Mouse (Mus musculus) heart, adult 2 months (tissue): ENCODE results near the gene Nmur1. TPM values are rescaled to one million over a fixed set of nuclear protein-coding genes. Genes with fewer than 3 reads are reported as not detected.

Experiments
- DNase-seq, 2 experiments: peaks; one replicate each; pipeline ENCODE4 v3.0.0; 2021
- H3K27ac ChIP-seq: fragments of 200-600 bp; 2 replicates; pipeline ENCODE4 v1.8.1; 2022
- H3K27me3 ChIP-seq: fragments of 200-500 bp; 2 replicates; pipeline ENCODE4 v1.6.1; 2012; ENCODE audit warnings: mild to moderate bottlenecking, low read length, inconsistent platforms, mixed read lengths; ENCODE audit not compliant: control insufficient read depth, insufficient read depth
- H3K36me3 ChIP-seq: fragments of 200-500 bp; 2 replicates; pipeline ENCODE4 v1.6.1; 2012; ENCODE audit warnings: low read length, inconsistent platforms; ENCODE audit not compliant: control insufficient read depth, insufficient read depth
- H3K4me1 ChIP-seq: fragments of 200-500 bp; 2 replicates; pipeline ENCODE4 v1.6.1; 2011; ENCODE audit warnings: low read length; ENCODE audit not compliant: control insufficient read depth, insufficient read depth
- H3K4me3 ChIP-seq: fragments of 200-600 bp; 2 replicates; pipeline ENCODE4 v1.8.1; 2022
- H3K79me2 ChIP-seq: fragments of 200-500 bp; replicated peaks from 2 replicates; pipeline ENCODE4 v1.6.1; 2012; ENCODE audit warnings: mild to moderate bottlenecking, inconsistent platforms, low read length, moderate library complexity, mixed read lengths; ENCODE audit not compliant: control insufficient read depth, insufficient read depth
- H3K9ac ChIP-seq: fragments of 200-500 bp; 2 replicates; pipeline ENCODE4 v1.6.1; 2012; ENCODE audit warnings: low read depth, mild to moderate bottlenecking, control low read depth, inconsistent platforms, low read length, mixed read lengths
- CTCF ChIP-seq: fragments of 200-600 bp; IDR thresholded peaks from 2 replicates; pipeline ENCODE4 v1.8.1; 2022; ENCODE audit warnings: antibody characterized with exemption, mild to moderate bottlenecking, moderate library complexity
- EP300 ChIP-seq: fragments of 200-500 bp; IDR thresholded peaks from 2 replicates; pipeline ENCODE4 v1.6.1; 2011; ENCODE audit warnings: low read depth, low read length, control low read depth; ENCODE audit not compliant: insufficient read depth
- POLR2A ChIP-seq: fragments of 200-500 bp; IDR thresholded peaks from 2 replicates; pipeline ENCODE4 v1.6.1; 2011; ENCODE audit warnings: mild to moderate bottlenecking, low read depth, low read length, control low read depth; ENCODE audit not compliant: insufficient read depth
- WGBS: fragments of 180-500 bp; shearing (Covaris S2); methylation state at CpG from one replicate; pipeline ENCODE4 v1.1.7; 2018; 5-methylcytosine and 5-hydroxymethylcytosine counted together
- intact Hi-C: fragments of 180-260 bp; cut with DNase I; formaldehyde crosslinking; loops from one replicate; pipeline ENCODE4 v1.15.1; 2025
- polyA plus RNA-seq: library from polyadenylated mRNA; depleted of rRNA; stranded (reverse); fragments of >200 nt; gene quantifications from 2 replicates; pipeline ENCODE4 v1.2.3, GENCODE M21; 2012
- total RNA-seq, 2 experiments: library from RNA; stranded (reverse); gene quantifications; 2 replicates each; pipeline ENCODE4 v1.2.3; 2021

Gene Nmur1
- total and polyA plus RNA-seq, 3 experiments: not detected

DNA sequence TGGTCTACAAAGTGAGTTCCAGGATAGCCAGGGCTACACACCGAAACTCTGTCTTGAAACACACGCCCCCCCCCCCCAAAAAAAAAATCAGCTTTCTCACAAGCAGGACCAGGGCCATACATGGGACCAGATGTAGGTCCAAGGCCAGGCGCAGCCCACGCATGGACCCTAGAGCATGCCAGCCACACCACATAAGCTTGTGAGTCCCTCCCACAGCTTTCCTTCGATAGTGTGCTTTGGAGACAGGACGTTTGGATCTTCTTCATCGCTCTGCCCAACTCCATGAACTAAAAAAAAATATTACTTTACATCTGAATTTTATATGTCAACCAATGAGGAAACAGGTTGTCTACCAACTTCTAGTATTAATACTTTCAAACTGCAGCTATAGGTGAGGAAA, 7.3 kb upstream of the Nmur1 start:
- H3K4me3 ChIP-seq: no peak overlapping the region
- TF ChIP-seq CTCF (no peak), EP300 (no peak), POLR2A (no peak)
- peak in 1 of 2 experiments; percentile 8 for DNase-seq
- no peaks in the 10 kb centered on the region for H3K36me3 ChIP-seq
- WGBS: 82% methylated on average over 7 of the region's 7 CpGs
- intact Hi-C loops: loop anchor here (5.0 kb wide), 1 partner anchor 46 kb away; no protein-coding TSS in a partner anchor
- H3K27me3 ChIP-seq: no peaks in the 10 kb centered on the region
- H3K4me1 ChIP-seq: peaks cover 12% of the 10 kb centered on the region
- H3K9ac ChIP-seq: no peak overlapping the region
- H3K27ac ChIP-seq: peak overlapping the region; percentile 86
- no peaks in the 10 kb centered on the region for H3K79me2 ChIP-seq

DNA sequence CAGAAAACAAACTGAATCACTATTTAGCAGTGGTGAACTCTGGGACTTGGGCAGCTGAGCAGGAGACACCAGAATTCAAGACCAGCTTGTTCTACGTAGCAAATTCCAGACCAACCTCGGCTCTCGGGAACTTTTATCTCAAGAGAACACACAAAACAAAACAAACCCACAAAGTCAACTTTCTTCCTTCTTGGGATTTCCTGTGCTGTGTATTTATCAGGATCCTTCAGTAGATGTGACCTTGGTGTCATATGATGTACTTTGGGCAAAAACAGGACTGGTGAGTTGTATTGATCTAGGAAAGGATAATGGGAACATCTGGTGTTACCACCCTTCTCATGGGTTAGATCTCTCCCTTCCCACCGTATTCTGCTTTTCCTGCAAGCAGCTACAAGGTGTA, 6.8 kb upstream of the Nmur1 start:
- no peak overlapping the region for H3K9ac ChIP-seq
- no peak overlapping the region for H3K4me3 ChIP-seq
- peaks cover 12% of the 10 kb centered on the region for H3K4me1 ChIP-seq
- intact Hi-C loops: loop anchor here (5.0 kb wide), 1 partner anchor 45 kb away; no protein-coding TSS in a partner anchor
- H3K27me3 ChIP-seq: no peaks in the 10 kb centered on the region
- H3K27ac ChIP-seq: no peak overlapping the region
- peak in 1 of 2 experiments; percentile 1 for DNase-seq
- H3K36me3 ChIP-seq: no peaks in the 10 kb centered on the region
- TF ChIP-seq POLR2A (no peak), EP300 (no peak), CTCF (no peak)
- WGBS: 46% methylated on average over 4 of the region's 4 CpGs
- no peaks in the 10 kb centered on the region for H3K79me2 ChIP-seq

DNA sequence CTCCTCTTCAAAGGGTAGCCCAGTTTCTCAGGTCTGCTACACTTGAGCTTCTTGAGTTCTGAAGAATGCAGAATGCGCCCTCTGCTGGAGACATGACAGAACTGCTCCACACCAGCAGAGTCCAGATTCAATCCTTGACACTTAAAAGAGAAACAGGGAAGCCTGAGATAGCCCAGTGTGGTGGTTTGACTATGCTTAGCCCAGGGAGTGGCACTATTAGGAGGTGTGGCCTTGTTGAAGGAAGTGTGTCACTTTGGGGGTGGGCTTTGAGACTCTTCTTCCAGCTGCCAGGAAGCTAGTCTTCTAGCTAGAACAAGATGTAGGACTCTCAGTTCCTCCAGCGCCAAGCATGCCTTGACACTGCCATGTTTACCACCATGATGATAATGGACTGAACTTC, 4.0 kb upstream of the Nmur1 start:
- Histone ChIP-seq H3K4me1 (peaks cover 5% of the 10 kb centered on the region), H3K36me3 (no peaks in the 10 kb centered on the region), H3K27me3 (no peaks in the 10 kb centered on the region), H3K79me2 (no peaks in the 10 kb centered on the region), H3K9ac (no peak overlapping the region), H3K27ac (no peak overlapping the region), H3K4me3 (no peak overlapping the region)
- peak; percentile 80 for TF ChIP-seq EP300
- TF ChIP-seq CTCF: peak; percentile 100
- TF ChIP-seq POLR2A: no peak
- WGBS: 41% methylated on average over 2 of the region's 2 CpGs
- DNase-seq: peak; percentile 69 to 75
- intact Hi-C loops: loop anchor here (1.0 to 5.0 kb wide), 3 partner anchors 14 to 57 kb away; no protein-coding TSS in a partner anchor

DNA sequence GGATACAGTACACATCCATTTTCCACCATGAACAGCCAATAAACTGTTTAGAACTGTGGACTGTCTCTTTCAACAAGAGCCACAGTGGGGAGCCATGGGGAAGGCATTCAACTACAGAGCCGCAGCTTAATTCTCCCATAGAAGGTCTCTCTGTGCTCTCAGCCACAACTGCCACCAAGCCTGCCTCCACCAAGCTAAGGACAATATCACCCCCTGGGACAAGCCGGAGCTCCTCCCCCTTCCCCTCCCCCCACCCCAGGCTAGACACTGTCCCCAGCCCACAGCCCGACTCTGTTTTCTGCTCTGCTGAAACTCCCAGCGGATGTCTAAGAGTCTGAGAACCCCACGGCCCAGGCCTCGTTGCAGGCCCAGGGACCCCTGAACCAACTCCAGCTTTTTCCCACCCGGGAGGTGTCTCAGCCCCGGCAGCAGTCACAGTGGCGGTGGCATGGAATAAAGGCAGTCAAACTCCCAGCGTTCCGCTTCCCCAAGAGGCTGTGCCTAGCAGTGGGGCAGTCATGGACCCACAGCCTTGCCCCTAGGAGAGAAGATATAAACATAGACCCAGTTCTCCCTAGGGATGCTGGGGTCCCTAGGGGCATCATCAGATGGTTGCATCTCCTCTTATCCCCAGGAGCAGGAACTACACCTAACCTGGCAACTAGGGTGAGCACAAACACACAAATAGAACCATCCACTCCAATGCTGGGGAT, 1.0 kb downstream of the Nmur1 start:
- Histone ChIP-seq H3K9ac (no peak overlapping the region), H3K27me3 (no peaks in the 10 kb centered on the region), H3K36me3 (no peaks in the 10 kb centered on the region), H3K4me1 (peaks cover 2% of the 10 kb centered on the region; the same call in 1 of the 2 replicates), H3K4me3 (no peak overlapping the region), H3K27ac (no peak overlapping the region), H3K79me2 (no peaks in the 10 kb centered on the region)
- 49% methylated on average over 11 of the region's 11 CpGs for WGBS
- DNase-seq: no peak
- intact Hi-C loops: no loop called here
- TF ChIP-seq POLR2A (no peak), EP300 (no peak), CTCF (no peak)

DNA sequence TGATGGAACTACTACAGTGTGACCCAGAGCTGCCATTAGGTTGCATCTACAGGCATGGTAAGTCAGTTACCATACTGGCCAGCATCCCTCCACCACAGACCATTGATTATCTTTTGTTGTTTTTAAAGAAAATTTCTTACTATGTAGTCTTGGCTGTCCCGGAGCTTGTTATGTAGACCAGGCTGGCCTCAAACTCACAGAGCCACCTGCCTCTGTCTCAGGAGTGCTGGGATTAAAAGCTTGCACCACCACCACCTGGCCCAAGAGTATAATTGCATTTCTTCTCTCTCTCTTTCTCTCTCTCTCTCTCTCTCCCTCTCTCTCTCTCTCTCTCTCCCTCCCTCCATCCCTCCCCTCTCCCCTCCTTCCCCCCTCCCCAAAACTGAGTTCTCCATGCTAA, 1.7 kb downstream of the Nmur1 start:
- H3K27me3 ChIP-seq: no peaks in the 10 kb centered on the region
- no peak for DNase-seq
- H3K79me2 ChIP-seq: no peaks in the 10 kb centered on the region
- TF ChIP-seq EP300 (no peak), POLR2A (no peak), CTCF (no peak)
- no peak overlapping the region for H3K4me3 ChIP-seq
- no peak overlapping the region for H3K9ac ChIP-seq
- intact Hi-C loops: no loop called here
- peaks cover 2% of the 10 kb centered on the region; the same call in 1 of the 2 replicates for H3K4me1 ChIP-seq
- no peaks in the 10 kb centered on the region for H3K36me3 ChIP-seq
- 73% methylated on average over 1 of the region's 1 CpGs for WGBS
- H3K27ac ChIP-seq: no peak overlapping the region

DNA sequence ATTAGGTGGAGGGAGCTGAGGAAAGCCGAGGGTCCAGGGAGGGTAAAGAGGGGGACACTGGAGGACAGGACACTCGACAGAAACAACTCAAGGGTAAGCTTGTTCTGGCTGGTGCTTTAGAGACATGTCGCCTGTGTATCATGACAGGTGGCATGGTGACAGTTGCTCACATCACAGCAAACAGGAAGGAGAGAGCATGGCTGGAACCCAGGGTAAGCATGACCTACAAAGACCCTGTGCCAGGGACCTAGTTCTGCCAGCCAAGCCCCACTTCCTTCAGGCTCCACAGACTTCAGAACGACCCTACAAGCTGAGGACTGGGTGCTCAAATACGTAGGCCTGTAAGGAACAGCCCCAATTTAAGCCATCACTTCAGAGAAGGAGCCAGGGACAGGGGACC, 2.1 kb downstream of the Nmur1 start:
- H3K4me1 ChIP-seq: peaks cover 2% of the 10 kb centered on the region; the same call in 1 of the 2 replicates
- intact Hi-C loops: no loop called here
- H3K36me3 ChIP-seq: no peaks in the 10 kb centered on the region
- TF ChIP-seq POLR2A (no peak), CTCF (no peak), EP300 (no peak)
- DNase-seq: no peak
- 69% methylated on average over 5 of the region's 5 CpGs for WGBS
- H3K4me3 ChIP-seq: no peak overlapping the region
- no peak overlapping the region for H3K9ac ChIP-seq
- no peaks in the 10 kb centered on the region for H3K27me3 ChIP-seq
- no peaks in the 10 kb centered on the region for H3K79me2 ChIP-seq
- H3K27ac ChIP-seq: no peak overlapping the region
